Mouse (Mus musculus) midbrain, embryonic 10.5 days (tissue): ENCODE results near the gene Carns1. TPM values are rescaled to one million over a fixed set of nuclear protein-coding genes. Genes with fewer than 3 reads are reported as not detected.
A peak's percentile ranks its signal among the peaks of the same experiment; 100 is the strongest.
"Not testable (repeated sequence)": the region's sequence is repeated elsewhere in the genome, so short reads cannot be mapped to it uniquely, and the experiment has no call there.

ENCODE experiments used
- DNase-seq: peaks from one replicate; pipeline ENCODE4 v3.0.0-alpha.2; 2017; ENCODE audit warnings: low spot score
- H3K27ac ChIP-seq: fragments of 300-500 bp; sonication (generic); replicated peaks from 2 replicates; pipeline ENCODE4 v1.5.1; 2016; ENCODE audit warnings: mild to moderate bottlenecking
- H3K27me3 ChIP-seq: fragments of 300-500 bp; sonication (generic); 2 replicates; pipeline ENCODE4 v1.6.1; 2016; ENCODE audit warnings: low read depth, mild to moderate bottlenecking; ENCODE audit not compliant: poor library complexity, severe bottlenecking
- H3K36me3 ChIP-seq: fragments of 300-500 bp; sonication (generic); 2 replicates; pipeline ENCODE4 v1.6.1; 2016; ENCODE audit warnings: mild to moderate bottlenecking, moderate library complexity
- H3K4me1 ChIP-seq: fragments of 300-500 bp; sonication (generic); 2 replicates; pipeline ENCODE4 v1.6.1; 2016
- H3K4me3 ChIP-seq: fragments of 300-500 bp; sonication (generic); 2 replicates; pipeline ENCODE4 v1.5.1; 2016; ENCODE audit warnings: mild to moderate bottlenecking, moderate library complexity
- H3K9me3 ChIP-seq: fragments of 300-500 bp; sonication (generic); replicated peaks from 2 replicates; pipeline ENCODE4 v1.6.1; 2016; ENCODE audit warnings: mild to moderate bottlenecking
- whole genome bisulfite sequencing: fragments of 180-500 bp; shearing (Covaris S2); methylation state at CpG from one replicate; pipeline ENCODE4 v1.1.7; 2016; 5-methylcytosine and 5-hydroxymethylcytosine counted together
- polyA plus RNA-seq: library from polyadenylated mRNA; unstranded; fragments of >200 nt; fragmentation: Nextera tagmentation; extraction: Ambion mirVana; gene quantifications from 2 replicates; pipeline ENCODE4 v1.2.1, GENCODE M21; 2016

Gene Carns1
- polyA plus RNA-seq, 1 experiment from 2014 or later: 2.8 TPM

DNA sequence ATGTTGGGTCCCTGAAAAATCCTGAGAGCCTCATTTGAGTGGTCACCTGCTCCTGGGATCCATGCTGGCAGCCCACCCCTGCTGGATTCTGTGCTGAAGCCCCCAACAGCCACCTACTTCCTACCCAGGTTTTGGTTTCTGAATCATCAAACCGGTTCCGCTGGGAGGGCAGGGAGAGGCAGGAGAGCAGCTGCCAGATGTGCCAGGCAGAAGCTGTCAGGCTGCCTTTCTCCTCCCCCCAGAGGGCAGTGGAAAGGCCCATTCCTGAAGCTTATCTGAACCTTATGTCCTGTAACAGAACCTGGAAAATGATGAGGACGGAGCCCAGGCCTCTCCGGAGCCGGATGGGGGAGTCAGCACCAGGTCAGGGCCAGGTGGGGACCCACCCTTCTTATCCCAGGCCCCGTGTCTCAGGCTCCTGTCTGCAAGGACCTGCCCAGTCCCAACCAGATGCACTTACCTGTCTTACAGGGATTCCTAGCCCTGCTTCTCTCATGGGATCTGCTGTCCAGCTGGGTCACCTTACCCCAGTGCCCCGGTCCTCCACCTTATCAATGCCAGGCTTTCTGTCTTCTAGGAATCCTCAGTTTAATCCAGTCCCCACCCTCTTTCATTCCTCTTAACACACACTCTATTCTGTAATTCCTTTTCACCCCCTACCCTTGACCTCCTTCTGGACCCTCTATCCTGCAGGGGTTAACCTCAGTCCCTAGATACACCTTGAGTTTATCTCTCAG, 48.4 kb downstream of the Carns1 start:
- Histone ChIP-seq H3K4me1 (peaks cover 22% of the 10 kb centered on the region), H3K27me3 (no peaks in the 10 kb centered on the region), H3K9me3 (no peaks in the 10 kb centered on the region), H3K4me3 (peak overlapping the region; percentile 79), H3K27ac (peak overlapping the region; percentile 90), H3K36me3 (peaks cover 44% of the 10 kb centered on the region)
- 73% methylated on average over 7 of the region's 7 CpGs for WGBS
- DNase-seq: no peak

DNA sequence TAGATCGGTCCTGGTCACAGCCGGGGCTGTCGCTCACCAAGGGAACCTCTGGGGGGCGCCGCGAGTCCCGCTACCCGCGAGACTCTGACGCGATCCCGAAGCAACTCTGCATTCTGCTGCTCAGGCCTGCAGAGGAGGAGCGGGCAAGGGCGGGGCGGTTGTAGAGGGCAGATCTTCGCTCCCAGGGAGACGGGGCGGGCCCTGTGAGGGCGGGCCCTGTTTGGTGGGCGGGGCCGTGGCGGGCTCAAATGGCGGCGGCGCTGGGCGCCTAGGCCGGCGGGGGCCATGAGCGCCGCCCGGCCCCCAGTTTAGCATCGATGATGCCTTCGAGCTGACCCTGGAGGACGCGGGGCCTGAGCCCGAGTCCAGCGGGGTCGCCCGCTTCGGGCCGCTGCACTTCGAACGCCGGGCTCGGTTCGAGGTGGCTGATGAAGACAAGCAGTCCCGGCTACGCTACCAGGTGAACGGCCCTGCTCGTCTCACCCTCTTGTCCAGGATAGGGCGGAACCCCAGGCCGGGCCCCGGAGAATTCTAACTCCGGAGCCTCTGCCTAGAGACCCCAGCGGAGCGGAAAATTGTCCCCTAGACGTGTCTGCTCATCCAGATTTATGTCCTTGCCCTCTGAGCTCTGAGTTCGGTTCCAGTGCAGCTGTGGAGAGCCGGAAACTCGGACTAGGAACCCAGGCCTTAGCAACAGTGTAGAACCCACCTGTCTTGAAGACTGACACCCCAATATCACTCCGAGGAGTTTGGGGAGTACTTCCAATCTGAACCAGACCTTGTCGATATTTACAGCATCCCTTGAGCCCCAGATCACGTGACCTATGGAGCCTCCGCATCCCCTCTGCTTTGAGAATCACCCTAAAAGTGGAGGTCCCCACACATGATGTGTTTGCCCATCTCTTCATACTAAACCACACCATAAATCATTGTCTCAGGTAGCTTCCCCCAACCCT, 49.3 kb downstream of the Carns1 start, which contains the start of gene Aip:
TSS of gene Aip (minus strand) at position 118 of the 956 bp plus-strand sequence.
- Histone ChIP-seq H3K9me3 (no peaks in the 10 kb centered on the region), H3K27me3 (no peaks in the 10 kb centered on the region), H3K4me1 (peaks cover 25% of the 10 kb centered on the region), H3K36me3 (peaks cover 35% of the 10 kb centered on the region), H3K4me3 (peak within 1 kb of the TSS; percentile 79), H3K27ac (peak within 1 kb of the TSS; percentile 90)
- peak; percentile 99 for DNase-seq
- WGBS: 1% methylated on average over 64 of the region's 64 CpGs

DNA sequence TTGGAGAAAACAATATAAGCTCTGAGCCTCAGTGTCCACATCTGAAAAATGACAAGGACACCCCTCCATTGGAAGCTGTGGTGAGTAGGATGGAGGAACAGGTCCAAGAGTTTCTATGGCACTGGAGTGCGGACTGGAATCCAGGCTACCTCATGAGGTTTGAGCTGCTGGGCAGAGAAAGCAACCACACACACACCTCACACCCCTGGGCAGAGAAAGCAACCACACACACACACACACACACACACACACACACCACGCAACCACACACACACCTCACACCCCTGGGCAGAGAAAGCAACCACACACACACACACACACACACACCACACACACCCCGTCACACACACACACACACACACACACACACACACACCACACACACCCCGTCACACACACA, 50.0 kb downstream of the Carns1 start:
- Histone ChIP-seq H3K4me1 (peaks cover 32% of the 10 kb centered on the region), H3K4me3 (peak overlapping the region; percentile 79), H3K36me3 (peaks cover 30% of the 10 kb centered on the region), H3K27ac (peak overlapping the region; percentile 90)
- not testable (repeated sequence) for DNase-seq, H3K27me3 ChIP-seq, H3K9me3 ChIP-seq
- WGBS: 18% methylated on average over 4 of the region's 4 CpGs

DNA sequence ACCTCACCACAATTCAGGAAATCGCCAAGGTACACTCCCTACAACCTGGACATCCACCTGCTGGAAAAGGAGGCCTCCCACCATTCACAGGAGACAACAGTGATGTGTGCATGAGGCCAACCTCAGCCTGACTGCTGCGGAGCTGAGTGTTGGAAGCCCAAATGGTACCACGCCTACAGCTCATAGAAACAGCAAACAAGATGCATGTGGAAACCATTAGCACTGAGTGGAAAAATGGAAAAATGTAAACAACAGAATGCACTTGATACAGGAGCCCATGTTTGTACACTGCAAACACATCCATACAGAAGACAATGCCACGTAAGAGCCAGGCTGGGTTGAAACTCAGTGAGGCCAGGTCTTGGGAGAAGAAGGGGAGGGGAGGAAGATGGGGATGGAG, 50.8 kb downstream of the Carns1 start:
- Histone ChIP-seq H3K4me1 (peaks cover 36% of the 10 kb centered on the region), H3K4me3 (no peak overlapping the region), H3K9me3 (no peaks in the 10 kb centered on the region), H3K27ac (no peak overlapping the region), H3K36me3 (peaks cover 21% of the 10 kb centered on the region), H3K27me3 (peaks cover 8% of the 10 kb centered on the region; the same call in 1 of the 2 replicates)
- DNase-seq: no peak
- WGBS: 89% methylated on average over 4 of the region's 4 CpGs

DNA sequence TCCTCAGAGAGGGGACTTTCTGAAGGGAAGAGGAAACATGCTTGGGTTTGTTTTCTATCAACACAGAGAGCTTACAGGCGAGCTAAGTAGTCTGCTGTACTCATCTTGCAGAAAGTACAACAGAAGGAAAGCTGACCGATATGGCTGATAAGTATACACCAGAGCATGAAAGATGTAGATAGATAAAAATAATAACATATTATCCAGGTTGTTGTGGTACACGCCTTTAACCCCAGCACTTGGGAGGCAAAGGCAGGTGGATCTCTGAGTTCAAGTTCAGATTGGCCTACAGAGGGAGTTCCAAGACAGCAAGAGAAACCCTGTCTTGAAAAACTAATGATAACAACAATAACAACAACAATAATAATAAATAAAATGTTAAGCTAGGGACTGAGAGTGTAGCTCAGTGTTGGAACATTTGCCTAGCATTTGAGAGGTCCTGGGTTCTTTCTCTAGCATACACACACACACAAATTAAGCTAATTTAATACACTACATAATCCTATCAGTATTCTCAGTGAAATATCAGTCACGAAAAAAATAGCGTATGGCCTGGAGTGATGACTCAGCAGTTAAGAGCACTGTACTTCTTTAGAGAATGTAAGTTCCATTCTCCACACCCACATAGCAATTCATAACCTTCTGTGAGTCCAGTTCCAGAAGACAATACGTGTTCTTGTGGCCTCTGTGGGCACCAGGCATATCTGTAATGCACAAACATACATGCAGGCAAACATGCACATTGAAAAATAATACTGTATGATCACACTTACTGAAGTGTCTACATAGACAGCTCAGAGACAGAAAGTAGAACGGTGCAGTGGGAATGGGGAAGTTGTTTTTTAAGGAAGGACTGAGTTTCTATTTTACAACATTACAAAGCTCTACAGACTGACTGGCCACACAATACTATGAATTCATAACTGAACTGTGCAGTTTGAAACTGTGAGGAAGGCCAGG, 52.6 kb downstream of the Carns1 start:
- H3K27me3 ChIP-seq: peaks cover 8% of the 10 kb centered on the region; the same call in 1 of the 2 replicates
- H3K4me1 ChIP-seq: peaks cover 35% of the 10 kb centered on the region
- no peak for DNase-seq
- no peak overlapping the region for H3K27ac ChIP-seq
- H3K9me3 ChIP-seq: no peaks in the 10 kb centered on the region
- H3K4me3 ChIP-seq: no peak overlapping the region
- peaks cover 10% of the 10 kb centered on the region for H3K36me3 ChIP-seq
- WGBS: 86% methylated on average over 7 of the region's 7 CpGs

DNA sequence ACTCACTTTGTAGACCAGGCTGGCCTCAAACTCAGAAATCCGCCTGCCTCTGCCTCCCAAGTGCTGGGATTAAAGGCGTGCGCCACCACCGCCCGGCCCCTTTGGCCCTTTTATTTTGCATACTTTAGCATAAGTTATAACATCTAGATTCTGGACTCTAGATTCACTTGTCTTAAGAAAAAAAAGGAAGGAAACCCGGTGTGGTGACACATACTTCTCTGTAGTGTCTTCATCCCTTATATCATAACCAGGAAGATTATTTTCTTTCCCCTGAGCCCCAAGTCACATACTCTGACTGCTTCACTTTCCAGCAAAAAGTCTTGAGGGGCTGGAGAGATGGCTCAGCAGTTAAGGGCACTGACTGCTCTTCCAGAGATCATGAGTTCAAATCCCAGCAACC, 53.4 kb downstream of the Carns1 start:
- 61% methylated on average over 6 of the region's 6 CpGs for WGBS
- H3K4me1 ChIP-seq: peaks cover 27% of the 10 kb centered on the region
- H3K4me3 ChIP-seq: peak overlapping the region; percentile 61; the same call in 1 of the 2 replicates
- not testable (repeated sequence) for H3K27me3 ChIP-seq, H3K9me3 ChIP-seq, DNase-seq
- peaks cover 14% of the 10 kb centered on the region for H3K36me3 ChIP-seq
- H3K27ac ChIP-seq: 0 out of 2 replicates have a peak overlapping the region, but pooled peaks have one; percentile 42

DNA sequence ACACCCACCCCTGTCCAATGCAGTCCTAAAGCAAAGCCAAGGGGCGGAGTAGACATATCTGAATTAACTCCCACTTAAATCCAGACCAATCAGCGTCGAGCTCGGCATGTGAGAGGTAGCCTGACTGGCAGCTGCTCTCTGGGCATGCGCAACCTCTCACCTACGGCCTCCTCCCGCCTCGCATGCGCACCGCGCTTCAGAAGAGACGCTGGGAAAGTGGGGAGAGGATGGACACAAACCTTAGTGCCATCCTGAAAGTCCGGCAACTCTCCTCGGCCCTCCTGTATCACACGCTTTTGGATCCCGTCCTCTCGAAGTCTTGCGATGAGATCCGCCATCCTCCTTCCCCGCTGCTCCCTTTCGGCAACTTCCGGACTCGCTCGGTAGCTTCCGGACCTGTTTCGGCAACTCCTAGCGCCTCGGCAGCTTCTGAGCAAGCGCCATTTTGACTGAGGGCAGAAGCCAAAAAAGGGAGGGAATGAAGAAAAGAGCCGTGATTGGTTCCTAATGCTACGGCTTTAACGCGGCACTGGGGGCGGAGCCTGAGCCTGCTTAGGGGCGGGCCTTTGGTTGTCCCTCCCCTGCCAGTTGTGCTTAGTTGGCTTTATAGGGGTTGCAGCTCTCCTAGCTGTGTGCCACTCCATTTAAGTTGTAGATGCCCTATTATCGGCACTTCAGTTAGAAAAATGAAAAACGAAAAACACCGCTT, 54.0 kb downstream of the Carns1 start:
- peaks cover 21% of the 10 kb centered on the region for H3K4me1 ChIP-seq
- peaks cover 20% of the 10 kb centered on the region for H3K36me3 ChIP-seq
- peaks cover 8% of the 10 kb centered on the region; the same call in 1 of the 2 replicates for H3K27me3 ChIP-seq
- H3K9me3 ChIP-seq: no peaks in the 10 kb centered on the region
- H3K27ac ChIP-seq: peak overlapping the region; percentile 90
- DNase-seq: peak; percentile 96
- H3K4me3 ChIP-seq: peak overlapping the region; percentile 61
- 3% methylated on average over 38 of the region's 38 CpGs for WGBS

DNA sequence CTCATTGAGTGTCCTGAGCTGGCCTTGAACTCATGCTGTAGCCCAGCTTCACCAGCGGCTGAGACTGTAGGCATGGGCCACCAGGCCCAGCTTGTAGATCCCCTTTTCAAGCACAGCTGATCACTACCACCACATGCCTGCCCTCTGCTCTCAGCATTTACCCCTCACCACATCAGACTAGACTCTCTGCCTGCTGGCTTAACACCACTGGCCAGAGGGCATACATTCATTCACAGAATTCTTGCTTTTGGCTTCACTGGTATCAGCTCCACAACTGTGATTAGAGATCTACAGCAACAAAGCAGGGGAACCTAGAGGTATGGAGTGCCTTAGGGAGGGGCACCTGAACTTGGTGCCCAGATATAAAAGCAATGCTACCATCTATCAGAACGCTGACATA, 54.8 kb downstream of the Carns1 start:
- H3K9me3 ChIP-seq: no peaks in the 10 kb centered on the region

DNA sequence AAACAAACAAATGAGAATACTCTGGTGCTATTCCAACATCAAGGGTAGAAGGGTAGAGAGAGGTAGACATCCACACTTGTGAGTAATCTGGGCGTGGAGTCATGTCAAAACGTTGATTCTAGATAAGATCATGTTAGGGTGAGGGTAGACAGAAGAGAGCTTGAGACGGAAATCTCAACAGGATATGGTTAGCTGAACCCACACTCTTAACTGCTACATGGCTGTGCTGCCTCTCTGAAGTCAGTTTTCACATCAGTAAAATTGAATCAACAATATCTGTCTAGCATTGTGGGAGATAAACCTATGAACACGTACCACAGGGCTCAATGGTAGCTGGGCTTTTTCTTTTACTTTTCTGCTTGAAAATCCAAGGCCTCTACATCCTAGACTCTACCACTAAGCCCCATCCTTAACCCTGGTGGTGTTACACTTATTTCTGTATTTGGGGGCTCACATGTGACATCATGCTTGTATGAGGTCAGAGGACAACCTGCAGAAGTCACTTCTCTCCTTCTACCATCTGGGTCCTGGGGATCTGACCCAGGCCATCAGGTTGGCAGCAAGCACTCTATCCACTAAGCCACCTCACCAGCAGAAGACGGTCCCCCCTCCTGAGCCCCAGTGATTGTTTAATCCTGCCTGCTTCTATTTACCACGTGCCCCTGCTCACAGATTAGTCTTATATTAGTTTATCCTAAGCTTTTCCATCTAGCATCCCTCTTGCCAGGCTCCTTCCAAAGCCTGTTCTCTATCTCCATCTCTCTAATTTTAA, 55.4 kb downstream of the Carns1 start:
- Histone ChIP-seq H3K27ac (no peak overlapping the region), H3K27me3 (peaks cover 8% of the 10 kb centered on the region; the same call in 1 of the 2 replicates), H3K9me3 (no peaks in the 10 kb centered on the region), H3K36me3 (peaks cover 34% of the 10 kb centered on the region), H3K4me3 (peak overlapping the region; percentile 61; the same call in 1 of the 2 replicates), H3K4me1 (peaks cover 14% of the 10 kb centered on the region)
- WGBS: 87% methylated on average over 6 of the region's 6 CpGs
- no peak for DNase-seq

More for the DNA sequence above, 54.8 kb downstream of the Carns1 start:
- H3K27me3 ChIP-seq: peaks cover 8% of the 10 kb centered on the region; the same call in 1 of the 2 replicates
- H3K4me3 ChIP-seq: peak overlapping the region; percentile 61
- DNase-seq: no peak
- peaks cover 28% of the 10 kb centered on the region for H3K36me3 ChIP-seq
- H3K27ac ChIP-seq: no peak overlapping the region
- peaks cover 19% of the 10 kb centered on the region for H3K4me1 ChIP-seq
- 96% methylated on average over 2 of the region's 2 CpGs for WGBS

DNA sequence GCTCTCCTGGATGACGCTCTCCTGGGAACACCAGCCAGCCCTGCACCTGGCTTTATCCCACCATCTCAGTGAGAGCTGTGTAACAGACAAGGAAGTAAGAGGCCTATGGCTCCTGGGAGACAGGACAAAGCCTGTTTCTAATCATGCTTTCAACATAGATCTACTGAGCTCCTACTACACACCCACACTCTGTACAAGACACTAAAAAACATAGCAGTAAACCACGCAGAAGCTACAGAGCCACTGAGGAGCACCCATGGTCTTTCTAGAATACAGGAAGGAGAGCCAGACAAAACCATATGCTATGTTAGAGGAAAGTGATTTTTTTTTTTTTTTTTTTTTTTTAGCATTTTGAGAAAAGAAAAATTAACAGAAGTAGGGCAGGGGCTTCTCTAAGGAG, 56.9 kb downstream of the Carns1 start:
- Histone ChIP-seq H3K9me3 (no peaks in the 10 kb centered on the region), H3K36me3 (peaks cover 49% of the 10 kb centered on the region), H3K27me3 (peaks cover 8% of the 10 kb centered on the region; the same call in 1 of the 2 replicates), H3K27ac (no peak overlapping the region), H3K4me1 (peaks cover 14% of the 10 kb centered on the region), H3K4me3 (no peak overlapping the region)
- WGBS: 95% methylated on average over 2 of the region's 2 CpGs
- no peak for DNase-seq

DNA sequence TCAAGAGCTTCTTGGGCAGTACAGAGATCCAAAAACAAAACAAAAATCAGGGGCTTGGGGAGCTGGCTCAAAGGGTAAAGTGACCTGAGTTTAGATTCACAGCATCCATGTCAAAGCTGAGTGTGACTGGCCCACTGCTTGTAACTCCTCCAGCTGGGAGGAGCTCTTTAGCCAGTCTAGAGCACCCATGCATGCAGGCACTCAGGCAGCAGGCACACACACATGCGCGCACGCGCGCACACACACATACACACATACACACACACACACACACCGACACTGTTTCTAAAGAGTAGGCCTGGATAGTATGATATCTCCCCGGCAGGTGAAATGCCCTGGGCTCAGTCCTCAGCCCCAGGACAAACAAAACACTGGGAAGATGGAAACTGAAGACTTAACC, 58.3 kb downstream of the Carns1 start:
- peaks cover 8% of the 10 kb centered on the region; the same call in 1 of the 2 replicates for H3K27me3 ChIP-seq
- H3K4me1 ChIP-seq: peaks cover 14% of the 10 kb centered on the region
- H3K9me3 ChIP-seq: no peaks in the 10 kb centered on the region
- no peak overlapping the region for H3K27ac ChIP-seq
- peaks cover 63% of the 10 kb centered on the region for H3K36me3 ChIP-seq
- H3K4me3 ChIP-seq: no peak overlapping the region
- DNase-seq: no peak
- 97% methylated on average over 7 of the region's 7 CpGs for WGBS
